ENCODE assay signal across 8 mouse cellular contexts in the genomic region with DNA sequence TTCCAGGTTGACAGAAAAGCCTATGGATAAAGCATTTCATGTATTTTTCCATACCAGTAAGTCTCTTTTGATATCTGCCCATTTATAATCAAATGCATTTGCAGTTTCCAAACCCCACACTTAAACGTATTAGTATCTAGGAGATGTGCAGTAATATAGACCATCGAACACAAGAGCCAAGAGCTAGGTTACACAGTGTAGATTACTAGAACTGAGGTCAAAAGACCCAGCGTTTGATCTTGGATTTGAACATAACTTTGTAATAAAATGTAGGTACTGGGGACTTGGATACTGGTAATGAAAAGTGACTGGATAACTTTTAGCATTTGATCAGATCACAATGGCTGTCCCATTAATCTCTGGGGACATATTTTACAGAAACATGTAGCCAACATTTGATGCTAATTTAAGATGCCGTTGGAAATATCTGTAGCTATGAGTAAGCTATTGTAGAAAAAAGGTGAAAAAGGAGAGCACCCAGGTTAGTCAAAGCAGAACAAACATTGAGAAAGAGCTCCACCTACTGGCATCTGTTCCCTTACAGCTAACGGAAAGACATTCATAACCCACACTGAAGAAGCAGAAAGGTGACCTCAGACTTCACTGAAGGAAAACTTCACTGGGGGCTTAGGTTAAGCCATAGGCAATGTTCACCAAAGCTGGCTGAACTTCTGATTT.
A peak's percentile ranks its signal among the peaks of the same experiment; 100 is the strongest.
DNase-seq lines count a peak whose midpoint lies in the region; ATAC-seq and TF ChIP-seq lines count a peak whose summit lies in the region.

No protein-coding gene starts in this region.

- H3K9me3 ChIP-seq in midbrain, embryonic 12.5 days = no peaks in the 10 kb centered on the region

- in situ Hi-C loops in Patski (cut with MboI; ENCODE audit: low pct_unique_long_range_greater_than_20kb) = loop anchor here (25.0 kb wide), 1 partner anchor 1425 kb away; no protein-coding TSS in a partner anchor

- H3K4me3 ChIP-seq in midbrain, embryonic 12.5 days = no peak overlapping the region
- no peak overlapping the region for H3K4me3 ChIP-seq in thymus, adult 2 months (ENCODE audit: control insufficient read depth, insufficient read depth, low read length)

- no peak for ATAC-seq in Patski
- 0 out of 2 replicates have a peak, but pooled peaks have one; percentile 53 for ATAC-seq in midbrain, embryonic 12.5 days (ENCODE audit: low FRiP score, low read depth)

- H3K27ac ChIP-seq in midbrain, embryonic 12.5 days (replicated peaks) = no peak overlapping the region
- H3K27ac ChIP-seq in thymus, adult 2 months (ENCODE audit: control insufficient read depth, insufficient read depth, low read length) = no peak overlapping the region

- no peak overlapping the region for H3K4me2 ChIP-seq in midbrain, embryonic 12.5 days (replicated peaks)

- no peaks in the 10 kb centered on the region for H3K4me1 ChIP-seq in midbrain, embryonic 12.5 days
- H3K4me1 ChIP-seq in thymus, adult 2 months (replicated peaks; ENCODE audit: control insufficient read depth, insufficient read depth, low read length) = no peaks in the 10 kb centered on the region

- intact Hi-C loops in left cerebral cortex, postnatal 36 days (cut with DNase I) = loop anchor here (10.0 kb wide), 3 partner anchors 232 to 1638 kb away; a partner anchor contains a TSS

- TF ChIP-seq CTCF in Patski (IDR thresholded peaks at IDR 0.05) = peak; percentile 55
- no peak for TF ChIP-seq CTCF in thymus, adult 2 months (IDR thresholded peaks at IDR 0.05; ENCODE audit: borderline replicate concordance, control insufficient read depth, extremely low read depth, insufficient read depth, low read length, poor library complexity)

- no peak for TF ChIP-seq POLR2A in thymus, adult 2 months (IDR thresholded peaks at IDR 0.05; ENCODE audit: control insufficient read depth, extremely low read depth, insufficient read depth, low read length, poor library complexity)

- CTCF ChIA-PET in Patski (lab: Charles Lee) = no interaction called here

- POLR2A ChIA-PET in Patski (lab: Charles Lee) = no interaction called here

- H3K36me3 ChIP-seq in midbrain, embryonic 12.5 days = no peaks in the 10 kb centered on the region
- no peaks in the 10 kb centered on the region for H3K36me3 ChIP-seq in thymus, adult 2 months (ENCODE audit: control insufficient read depth, insufficient read depth, low read length)

- peaks cover 3% of the 10 kb centered on the region for H3K27me3 ChIP-seq in Patski
- H3K27me3 ChIP-seq in midbrain, embryonic 12.5 days = no peaks in the 10 kb centered on the region
- H3K27me3 ChIP-seq in thymus, adult 2 months (ENCODE audit: control insufficient read depth, insufficient read depth, low read length) = no peaks in the 10 kb centered on the region

- WGBS in midbrain, embryonic 12.5 days = 48% methylated on average over 5 of the region's 5 CpGs
- 49% methylated on average over 5 of the region's 5 CpGs for WGBS in thymus, adult 2 months

- DNase-seq in left cerebral cortex, adult 11 months (ENCODE audit: low spot score) = peak; percentile 47
- no peak for DNase-seq in left cerebral cortex, postnatal 36 days (ENCODE audit: low spot score in 2 of 2)
- no peak for DNase-seq in Patski (ENCODE audit: low read depth, low spot score)
- DNase-seq in embryo, embryonic 10.5 days (ENCODE audit: low spot score) = peak; percentile 81
- peak; percentile 54 for DNase-seq in hindlimb bud, embryonic 11.5 days (ENCODE audit: extremely low spot score, low read depth, low spot score)
- no peak for DNase-seq in thymus, postnatal 4 days
- DNase-seq in thymus, adult 2 months = no peak

- H3K9ac ChIP-seq in midbrain, embryonic 12.5 days (replicated peaks) = no peak overlapping the region

Comparison
In these comparisons a context has a peak if more than half of its experiments do, and no peak if none do; other contexts are left out.
1. DNase-seq: peak in left cerebral cortex, adult 11 months (single experiment), embryo, embryonic 10.5 days (single experiment) and hindlimb bud, embryonic 11.5 days (single experiment); none in left cerebral cortex, postnatal 36 days (0 of 2), Patski (single experiment), thymus, postnatal 4 days (single experiment) and thymus, adult 2 months (single experiment).